Mouse (Mus musculus) midbrain, embryonic 16.5 days (tissue): ENCODE measurements at regions not wholly inside any gene's neighbourhood (a gene's known extent, or its start where the extent isn't known, plus 50 kb on each side); places are given as distances from the start of the nearest gene placed in this dataset.
A peak's percentile ranks its signal among the peaks of the same experiment; 100 is the strongest.

ENCODE experiments used
- ATAC-seq: fragments of 200-750 bp; cut with Nextera tagmentation; 2 replicates; pipeline ENCODE4 v1.8.0; 2017; ENCODE audit warnings: moderate TSS enrichment
- H3K27ac ChIP-seq: fragments of 300-500 bp; sonication (generic); 2 replicates; pipeline ENCODE4 v1.5.1; 2014; ENCODE audit warnings: mild to moderate bottlenecking, low read length, mixed read lengths
- H3K27me3 ChIP-seq: fragments of 300-500 bp; sonication (generic); 2 replicates; pipeline ENCODE4 v1.6.1; 2014; ENCODE audit warnings: low read depth, low read length, mixed read lengths; ENCODE audit not compliant: control insufficient read depth, insufficient read depth
- H3K36me3 ChIP-seq: fragments of 300-500 bp; sonication (generic); 2 replicates; pipeline ENCODE4 v1.6.1; 2014; ENCODE audit warnings: mild to moderate bottlenecking, low read length, moderate library complexity, mixed read lengths; ENCODE audit not compliant: control insufficient read depth, insufficient read depth
- H3K4me1 ChIP-seq: fragments of 300-500 bp; sonication (generic); 2 replicates; pipeline ENCODE4 v1.6.1; 2014; ENCODE audit warnings: mild to moderate bottlenecking, low read length, mixed read lengths; ENCODE audit not compliant: control insufficient read depth, insufficient read depth
- H3K4me2 ChIP-seq: fragments of 300-500 bp; sonication (generic); 2 replicates; pipeline ENCODE4 v1.6.1; 2014; ENCODE audit warnings: mild to moderate bottlenecking, low read length, mixed read lengths
- H3K4me3 ChIP-seq: fragments of 300-500 bp; sonication (generic); 2 replicates; pipeline ENCODE4 v1.5.1; 2014; ENCODE audit warnings: low read depth, mild to moderate bottlenecking, low read length, moderate library complexity, mixed read lengths
- H3K9ac ChIP-seq: fragments of 300-500 bp; sonication (generic); 2 replicates; pipeline ENCODE4 v1.6.1; 2014; ENCODE audit warnings: low read depth, low read length, mixed read lengths
- H3K9me3 ChIP-seq: fragments of 300-500 bp; sonication (generic); replicated peaks from 2 replicates; pipeline ENCODE4 v1.6.1; 2014; ENCODE audit warnings: mild to moderate bottlenecking, low read length, mixed read lengths; ENCODE audit not compliant: control insufficient read depth, poor library complexity, severe bottlenecking
- WGBS: fragments of 180-500 bp; shearing (Covaris S2); extraction: QIAGEN DNeasy Blood & Tissue Kit; methylation state at CpG from one replicate; pipeline ENCODE4 v1.1.7; 2014; 5-methylcytosine and 5-hydroxymethylcytosine counted together

DNA sequence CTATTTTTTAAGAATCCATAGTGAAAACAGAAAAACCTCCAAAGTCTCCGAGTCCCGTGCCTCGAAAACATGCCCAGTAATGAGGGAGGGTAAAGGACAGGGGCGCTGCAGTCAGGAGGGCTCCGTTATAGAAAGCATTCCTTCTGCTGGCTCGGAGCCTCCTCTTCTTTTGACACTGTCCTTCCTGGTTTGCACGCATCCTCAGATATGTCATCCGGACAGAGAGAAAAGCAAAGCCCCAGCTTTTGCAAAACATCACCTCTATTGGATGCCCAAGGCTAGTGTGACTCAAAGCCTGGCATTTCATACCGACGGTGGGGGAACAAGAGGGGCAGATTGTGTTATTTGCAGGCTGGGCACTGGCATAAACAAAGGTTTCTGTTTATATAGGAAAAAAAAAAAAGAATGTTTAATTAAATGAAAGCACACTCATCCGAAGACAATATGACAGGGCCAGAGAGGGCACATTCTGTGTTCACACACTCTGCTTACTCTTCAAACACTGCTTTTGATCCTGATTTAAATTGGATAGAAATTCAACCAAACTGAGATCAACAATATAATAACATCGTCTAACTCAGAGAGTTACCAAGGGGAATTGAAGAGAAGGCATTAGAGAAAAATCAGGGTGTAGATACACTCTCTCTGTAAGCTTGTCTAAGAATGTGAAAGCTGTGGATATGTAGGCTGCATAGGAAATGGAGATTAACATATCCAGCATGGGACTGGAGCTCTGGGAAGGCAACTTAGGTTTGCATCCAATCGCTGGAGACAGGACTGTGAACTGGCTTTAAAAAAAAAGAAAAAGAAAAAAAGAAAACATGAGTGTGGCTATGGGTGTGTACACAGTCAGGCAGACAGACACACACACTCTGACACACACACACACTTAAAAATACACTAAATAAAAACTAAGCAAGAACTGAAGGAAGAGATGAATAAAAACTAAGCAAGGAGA is 688.7 kb upstream of the Ptbp2 start:
- Histone ChIP-seq H3K9ac (peak overlapping the region; percentile 55; the same call in 1 of the 2 replicates), H3K4me2 (peak overlapping the region; percentile 38)

DNA sequence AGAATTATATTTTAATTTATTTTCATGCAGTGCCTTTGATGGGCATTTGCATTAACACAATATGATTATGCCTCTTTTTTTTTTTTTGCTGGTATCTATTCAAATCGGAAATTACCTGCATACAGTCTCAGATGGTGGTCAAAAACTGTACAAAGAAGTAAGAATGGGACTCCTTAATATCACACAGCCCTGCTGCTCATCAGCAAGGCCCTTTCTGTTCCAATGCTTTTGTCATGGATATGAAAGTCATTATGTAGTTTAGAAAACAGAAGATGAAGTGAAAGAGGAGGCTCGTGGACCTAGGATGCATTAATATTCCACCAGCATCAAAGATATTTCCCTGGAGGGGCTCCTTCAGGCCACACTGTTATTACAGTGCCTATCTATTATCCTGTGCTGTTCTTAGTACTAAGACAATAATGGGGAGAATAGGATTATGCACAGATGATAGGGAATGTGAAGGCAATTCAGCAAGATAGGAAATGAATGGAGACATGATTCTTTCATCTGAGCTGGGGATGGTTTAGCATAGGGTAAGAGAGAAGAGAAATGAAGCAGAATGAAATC is 687.7 kb upstream of the Ptbp2 start:
- H3K4me3 ChIP-seq, result no peak overlapping the region
- peaks cover 22% of the 10 kb centered on the region for H3K4me1 ChIP-seq
- peak overlapping the region; percentile 25; the same call in 1 of the 2 replicates for H3K27ac ChIP-seq
- H3K9me3 ChIP-seq, result no peaks in the 10 kb centered on the region
- ATAC-seq, result peak; percentile 62; the same call in 1 of the 2 replicates
- peak overlapping the region; percentile 16; the same call in 1 of the 2 replicates for H3K9ac ChIP-seq
- no peak overlapping the region for H3K4me2 ChIP-seq
- H3K36me3 ChIP-seq, result no peaks in the 10 kb centered on the region
- H3K27me3 ChIP-seq, result no peaks in the 10 kb centered on the region
- 19% methylated on average over 2 of the region's 2 CpGs for WGBS

More for the DNA sequence above, 688.7 kb upstream of the Ptbp2 start:
- H3K36me3 ChIP-seq, result no peaks in the 10 kb centered on the region
- peak overlapping the region; percentile 25; the same call in 1 of the 2 replicates for H3K27ac ChIP-seq
- ATAC-seq, result peak; percentile 82
- WGBS, result 22% methylated on average over 13 of the region's 13 CpGs
- H3K9me3 ChIP-seq, result no peaks in the 10 kb centered on the region
- no peak overlapping the region for H3K4me3 ChIP-seq
- peaks cover 22% of the 10 kb centered on the region for H3K4me1 ChIP-seq
- H3K27me3 ChIP-seq, result no peaks in the 10 kb centered on the region

DNA sequence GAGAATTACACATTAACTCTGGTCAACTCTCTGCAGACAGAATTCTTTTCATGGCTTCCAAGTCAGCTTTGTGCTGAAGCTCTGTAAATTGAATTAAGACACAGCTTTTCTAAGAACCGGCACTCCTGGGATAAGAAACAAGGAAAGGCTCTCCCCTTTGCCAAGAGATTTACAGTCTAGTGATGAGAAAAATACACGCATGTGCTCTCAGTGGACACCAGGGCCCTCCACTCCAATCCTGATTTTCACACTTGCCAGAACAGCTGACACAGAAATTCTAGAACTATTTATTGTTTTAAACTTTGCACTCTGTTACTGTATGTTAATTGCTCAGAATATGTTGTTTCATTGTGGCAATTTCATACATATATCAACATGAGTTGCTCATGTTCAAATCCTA is 684.6 kb upstream of the Ptbp2 start:
- H3K27ac ChIP-seq, result no peak overlapping the region
- H3K36me3 ChIP-seq, result no peaks in the 10 kb centered on the region
- H3K4me3 ChIP-seq, result no peak overlapping the region
- no peak overlapping the region for H3K9ac ChIP-seq
- peaks cover 22% of the 10 kb centered on the region for H3K4me1 ChIP-seq
- WGBS, result 84% methylated on average over 2 of the region's 2 CpGs
- H3K4me2 ChIP-seq, result no peak overlapping the region
- no peak for ATAC-seq
- no peaks in the 10 kb centered on the region for H3K9me3 ChIP-seq
- H3K27me3 ChIP-seq, result no peaks in the 10 kb centered on the region

DNA sequence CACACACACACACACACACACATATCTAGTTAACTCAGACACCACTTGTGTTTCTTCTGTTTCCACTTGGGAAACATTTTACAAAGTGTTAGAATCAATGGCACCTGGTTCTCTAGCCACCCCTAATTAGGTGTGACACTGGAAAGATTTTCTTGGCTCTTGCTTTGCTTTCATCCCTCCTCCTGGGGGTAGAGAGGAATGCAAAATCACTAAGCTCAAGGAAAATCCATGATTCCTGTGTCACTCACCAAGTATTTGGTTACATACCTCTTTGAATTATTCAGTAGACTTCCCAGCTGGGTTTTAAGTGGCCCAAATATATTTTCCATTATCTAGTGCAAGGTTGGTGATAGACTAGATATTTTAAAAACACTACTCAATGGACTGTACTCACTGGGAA is 676.5 kb upstream of the Ptbp2 start:
- H3K36me3 ChIP-seq, result no peaks in the 10 kb centered on the region
- no peak overlapping the region for H3K27ac ChIP-seq
- H3K4me2 ChIP-seq, result no peak overlapping the region
- H3K9ac ChIP-seq, result no peak overlapping the region
- no peaks in the 10 kb centered on the region for H3K4me1 ChIP-seq
- no peaks in the 10 kb centered on the region for H3K27me3 ChIP-seq
- no peaks in the 10 kb centered on the region for H3K9me3 ChIP-seq
- no peak for ATAC-seq
- H3K4me3 ChIP-seq, result no peak overlapping the region

DNA sequence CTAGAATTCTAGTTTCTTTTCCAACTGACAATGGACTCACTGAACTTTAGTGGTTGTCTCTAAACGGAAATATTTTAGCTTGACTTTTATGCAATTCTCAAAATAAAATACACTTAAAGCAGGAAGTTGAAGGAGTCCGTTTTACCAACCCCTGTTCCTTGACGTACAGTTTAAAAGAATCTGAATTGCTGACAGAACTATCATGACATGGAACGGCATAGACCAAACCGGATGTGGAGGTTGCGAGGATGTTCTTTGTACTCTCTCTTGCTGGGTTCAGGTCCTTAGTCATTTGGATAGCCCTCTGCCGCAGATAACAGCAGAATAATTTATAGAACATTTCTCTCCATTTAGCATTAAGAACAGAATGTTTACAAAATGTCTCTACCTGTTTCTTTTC is 673.6 kb upstream of the Ptbp2 start:
- no peaks in the 10 kb centered on the region for H3K4me1 ChIP-seq
- H3K27me3 ChIP-seq, result no peaks in the 10 kb centered on the region
- no peaks in the 10 kb centered on the region for H3K36me3 ChIP-seq
- whole genome bisulfite sequencing, result 93% methylated on average over 7 of the region's 7 CpGs
- H3K9ac ChIP-seq, result no peak overlapping the region
- H3K27ac ChIP-seq, result no peak overlapping the region
- ATAC-seq, result no peak
- H3K4me2 ChIP-seq, result no peak overlapping the region
- H3K9me3 ChIP-seq, result no peaks in the 10 kb centered on the region
- H3K4me3 ChIP-seq, result no peak overlapping the region

DNA sequence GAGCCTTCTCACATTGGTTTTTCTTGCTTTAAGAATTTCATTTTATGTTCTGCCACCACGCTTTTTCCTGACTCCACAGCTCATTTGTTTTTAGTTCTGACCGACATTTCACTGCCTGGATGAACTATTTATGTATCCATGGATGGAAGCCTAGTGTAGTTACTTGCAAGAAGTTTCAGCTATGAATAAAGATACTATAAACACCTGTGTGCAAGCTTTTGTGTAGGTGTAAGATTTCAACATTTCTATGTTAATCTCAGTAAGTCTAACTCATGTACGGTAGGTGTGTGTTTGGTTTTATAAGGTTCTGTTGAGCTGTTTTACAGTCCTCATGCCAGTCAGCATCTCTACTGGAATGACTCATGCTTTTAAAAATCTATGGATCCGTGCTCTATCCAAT is 656.9 kb upstream of the Ptbp2 start:
- no peak overlapping the region for H3K27ac ChIP-seq
- H3K9me3 ChIP-seq, result no peaks in the 10 kb centered on the region
- no peaks in the 10 kb centered on the region for H3K27me3 ChIP-seq
- 88% methylated on average over 4 of the region's 4 CpGs for WGBS
- H3K36me3 ChIP-seq, result no peaks in the 10 kb centered on the region
- no peak overlapping the region for H3K9ac ChIP-seq
- H3K4me2 ChIP-seq, result no peak overlapping the region
- no peak overlapping the region for H3K4me3 ChIP-seq
- ATAC-seq, result no peak
- no peaks in the 10 kb centered on the region for H3K4me1 ChIP-seq

DNA sequence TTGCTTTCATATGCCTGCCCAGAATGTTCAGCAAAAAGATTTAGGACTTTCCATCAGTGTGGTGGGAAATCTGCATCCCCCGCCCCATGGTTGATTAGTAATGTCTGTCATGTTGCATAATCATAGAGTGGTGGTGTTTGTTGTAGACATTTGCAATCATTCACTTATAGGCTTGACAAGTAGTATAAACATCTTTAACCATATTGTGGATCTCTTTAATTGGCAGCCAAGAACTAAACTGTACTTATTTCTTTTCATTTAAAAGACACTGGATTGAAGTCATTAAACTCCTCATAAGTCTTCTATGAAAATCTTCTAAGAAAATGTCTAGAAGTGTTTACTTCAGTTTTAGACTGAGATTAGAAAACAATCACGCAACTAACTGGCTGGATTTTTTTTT is 646.0 kb upstream of the Ptbp2 start:
- H3K4me2 ChIP-seq, result no peak overlapping the region
- H3K9me3 ChIP-seq, result no peaks in the 10 kb centered on the region
- H3K27me3 ChIP-seq, result no peaks in the 10 kb centered on the region
- no peak overlapping the region for H3K4me3 ChIP-seq
- WGBS, result 97% methylated on average over 2 of the region's 2 CpGs
- H3K9ac ChIP-seq, result no peak overlapping the region
- no peaks in the 10 kb centered on the region for H3K36me3 ChIP-seq
- no peaks in the 10 kb centered on the region for H3K4me1 ChIP-seq
- ATAC-seq, result no peak
- H3K27ac ChIP-seq, result no peak overlapping the region

DNA sequence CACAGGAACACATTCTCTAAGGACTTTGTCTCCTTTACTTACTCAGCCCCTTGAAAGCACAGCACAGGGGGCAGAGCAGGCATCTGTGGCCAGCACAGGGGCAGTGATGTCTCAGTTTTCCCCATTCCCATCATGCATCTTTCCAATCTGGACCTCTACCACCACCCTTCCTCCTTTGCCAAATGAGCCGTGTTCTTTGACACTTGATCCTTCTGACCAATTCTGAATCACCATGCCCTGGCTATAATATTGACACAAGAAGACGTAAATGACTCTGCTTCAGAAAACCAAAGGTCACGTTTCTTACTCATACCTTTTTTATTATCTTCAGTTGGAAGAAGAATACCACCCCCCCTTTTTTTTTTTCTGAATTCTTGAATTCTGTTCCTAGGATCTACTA is 632.4 kb upstream of the Ptbp2 start:
- WGBS, result 90% methylated on average over 3 of the region's 3 CpGs
- H3K36me3 ChIP-seq, result no peaks in the 10 kb centered on the region
- H3K27me3 ChIP-seq, result no peaks in the 10 kb centered on the region
- H3K4me3 ChIP-seq, result no peak overlapping the region
- H3K27ac ChIP-seq, result no peak overlapping the region
- no peaks in the 10 kb centered on the region for H3K9me3 ChIP-seq
- no peak for ATAC-seq
- H3K9ac ChIP-seq, result no peak overlapping the region
- no peaks in the 10 kb centered on the region for H3K4me1 ChIP-seq
- no peak overlapping the region for H3K4me2 ChIP-seq

DNA sequence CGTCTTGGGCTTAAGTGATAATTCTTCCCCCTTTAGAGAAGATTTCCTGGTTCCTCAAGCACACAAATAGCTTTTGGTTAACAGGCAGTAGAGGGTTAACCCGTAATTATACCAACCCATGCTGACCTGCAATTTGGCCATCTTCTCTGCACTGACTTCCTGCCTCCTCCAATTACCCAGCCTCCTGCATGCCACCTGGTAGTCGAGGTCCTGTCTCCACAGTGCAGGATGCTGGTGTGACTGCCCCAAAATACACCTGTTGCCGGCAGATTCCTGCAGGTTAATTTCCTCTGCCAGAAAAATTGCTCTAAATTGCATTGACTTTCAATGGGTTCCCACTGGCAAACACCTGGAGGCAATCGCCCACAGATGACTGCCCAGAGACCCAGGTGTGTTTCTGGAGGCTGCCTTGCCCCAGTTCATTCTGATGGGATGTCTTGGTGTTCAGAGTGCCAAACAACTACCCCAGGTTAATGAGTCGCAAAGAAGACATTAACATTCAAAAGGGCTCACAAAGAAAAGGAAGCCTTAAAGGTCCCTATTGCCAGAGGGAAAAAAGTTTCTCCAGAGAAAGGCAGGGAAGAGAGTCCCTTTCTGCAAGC is 591.5 kb upstream of the Ptbp2 start:
- no peak for ATAC-seq
- H3K9ac ChIP-seq, result no peak overlapping the region
- WGBS, result 40% methylated on average over 6 of the region's 6 CpGs
- H3K4me1 ChIP-seq, result no peaks in the 10 kb centered on the region
- no peaks in the 10 kb centered on the region for H3K27me3 ChIP-seq
- no peaks in the 10 kb centered on the region for H3K36me3 ChIP-seq
- H3K4me2 ChIP-seq, result no peak overlapping the region
- H3K9me3 ChIP-seq, result no peaks in the 10 kb centered on the region
- H3K27ac ChIP-seq, result no peak overlapping the region
- no peak overlapping the region for H3K4me3 ChIP-seq
